15 mouse cellular contexts compared by ENCODE assay signal in genomic region chr8:9416189-9416588, GRCm38 (mm10).
"Had no signal": no experiment of that assay in that cellular context is flagged by ENCODE, and none has a peak within 500 bp of the region (broad histone marks: within the 10 kb centered on the region; RNA-seq: fewer than 3 reads in every experiment).

No protein-coding gene starts in this region.

- H3K4me3 ChIP-seq: neural tube, embryonic 13.5 days; neural tube, embryonic 15.5 days; stomach, embryonic 15.5 days had no signal

- H3K27ac ChIP-seq: neural tube, embryonic 13.5 days; neural tube, embryonic 15.5 days; stomach, embryonic 15.5 days had no signal

- H3K9ac ChIP-seq: neural tube, embryonic 13.5 days; neural tube, embryonic 15.5 days; stomach, embryonic 15.5 days had no signal

- H3K27me3 ChIP-seq: neural tube, embryonic 13.5 days; neural tube, embryonic 15.5 days; stomach, embryonic 15.5 days had no signal

- H3K9me3 ChIP-seq: neural tube, embryonic 13.5 days; neural tube, embryonic 15.5 days; stomach, embryonic 15.5 days had no signal

- DNase-seq: retina, postnatal 1 day; right cerebral cortex, adult 18-20 months; right cerebral cortex, postnatal 14 days; right cerebral cortex, postnatal 25 days; right cerebral cortex, postnatal 4 days; spleen, adult 18-20 months; thymus, adult 18-20 months; thymus, adult 2 months; thymus, postnatal 14 days; thymus, postnatal 25 days; thymus, postnatal 36 days; thymus, postnatal 4 days had no signal

- H3K4me2 ChIP-seq: neural tube, embryonic 13.5 days; neural tube, embryonic 15.5 days; stomach, embryonic 15.5 days had no signal

- H3K4me1 ChIP-seq: stomach, embryonic 15.5 days had no signal

- H3K36me3 ChIP-seq: neural tube, embryonic 13.5 days; neural tube, embryonic 15.5 days; stomach, embryonic 15.5 days had no signal
